Mouse (Mus musculus) gastrocnemius, adult 8-10 months (tissue): ENCODE data around the gene Six2. TPM values are rescaled to one million over a fixed set of nuclear protein-coding genes. Genes with fewer than 3 reads are reported as not detected.
"Not testable (repeated sequence)": the region's sequence is repeated elsewhere in the genome, so short reads cannot be mapped to it uniquely, and the experiment has no call there.

Experiments used
- DNase-seq, 2 experiments: peaks; one replicate each; pipeline ENCODE4 v3.0.0; 2022; ENCODE audit warnings: low spot score in 2 of 2
- total RNA-seq, 4 experiments: library from RNA; stranded (reverse); gene quantifications; 2 replicates each; pipeline ENCODE4 v1.2.4; 2022

The Six2 gene
- total RNA-seq, 4 experiments from 2014 or later = 24.2 to 32.0 (median 27.8) TPM

GRCm38 (mm10) chr17:85690323-85690968 is 2.4 kb upstream of the Six2 start:
- DNase-seq = no peak

DNA sequence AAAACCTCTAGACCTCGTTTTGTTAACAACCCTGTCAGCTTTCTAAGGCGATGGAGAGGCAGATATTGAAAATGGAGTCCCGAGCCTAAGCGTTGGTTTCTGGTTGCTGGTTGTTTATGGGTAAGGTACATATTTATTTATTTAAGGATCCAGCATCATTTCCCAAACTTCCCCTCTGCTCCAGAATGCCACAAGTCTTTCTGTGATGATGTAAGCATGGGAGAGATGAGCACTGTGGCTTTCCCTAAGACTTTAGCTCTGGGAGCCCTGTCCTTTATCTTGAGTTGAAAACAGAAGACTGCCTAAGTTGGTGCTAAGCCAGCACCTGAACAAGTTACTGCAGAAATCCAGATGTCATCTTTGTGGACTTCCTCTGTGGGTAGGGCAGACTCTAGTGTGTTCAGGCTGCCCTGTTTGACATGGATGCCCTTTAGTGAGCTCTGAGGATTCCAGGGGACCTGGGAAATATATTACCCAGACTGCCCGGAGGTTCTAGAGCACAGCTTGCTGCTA is 1.8 kb upstream of the Six2 start:
- no peak for DNase-seq

GRCm38 (mm10) chr17:85688911-85689806 is 1.1 kb upstream of the Six2 start:
- DNase-seq = peak; percentile 22 to 52

DNA sequence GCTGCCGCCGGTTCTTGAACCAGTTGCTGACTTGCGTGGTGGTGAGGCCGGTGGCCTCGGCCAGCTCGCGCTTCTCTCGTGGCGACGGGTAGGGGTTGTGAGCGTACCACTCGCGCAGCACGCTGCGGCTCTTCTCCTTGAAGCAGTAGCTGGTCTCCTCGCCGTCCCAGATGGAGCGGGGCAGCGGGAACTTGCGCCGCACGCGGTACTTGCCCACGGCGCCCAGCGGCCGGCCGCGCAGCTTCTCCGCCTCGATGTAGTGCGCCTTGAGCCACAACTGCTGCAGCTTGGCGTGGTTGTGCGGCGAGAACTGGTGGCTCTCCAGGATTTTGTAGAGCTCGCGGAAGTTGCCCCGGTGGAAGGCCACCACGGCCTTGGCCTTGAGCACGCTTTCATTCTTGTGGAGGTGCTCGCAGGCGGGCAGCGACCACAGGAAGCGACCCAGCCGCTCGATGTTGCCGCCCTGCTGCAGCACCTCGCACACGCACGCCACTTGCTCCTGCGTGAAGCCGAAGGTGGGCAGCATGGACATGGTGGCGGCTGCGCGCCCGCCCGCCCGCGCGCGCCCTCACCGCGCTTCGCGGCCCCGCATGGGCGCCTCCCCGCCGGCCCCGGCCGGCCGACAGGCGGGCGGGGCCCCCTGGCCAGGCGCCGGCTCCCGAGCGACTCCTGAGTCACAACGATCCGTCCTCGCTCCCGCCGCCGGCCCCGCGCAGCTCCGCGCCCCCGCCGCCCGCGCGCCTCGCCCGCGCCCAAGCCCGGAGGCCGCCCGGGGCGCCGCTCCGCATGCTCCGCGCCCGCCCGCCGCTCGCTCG is 446 bp downstream of the Six2 start:
- no peak for DNase-seq

GRCm38 (mm10) chr17:85686476-85687420 is 1.3 kb downstream of the Six2 start:
- DNase-seq = no peak

DNA sequence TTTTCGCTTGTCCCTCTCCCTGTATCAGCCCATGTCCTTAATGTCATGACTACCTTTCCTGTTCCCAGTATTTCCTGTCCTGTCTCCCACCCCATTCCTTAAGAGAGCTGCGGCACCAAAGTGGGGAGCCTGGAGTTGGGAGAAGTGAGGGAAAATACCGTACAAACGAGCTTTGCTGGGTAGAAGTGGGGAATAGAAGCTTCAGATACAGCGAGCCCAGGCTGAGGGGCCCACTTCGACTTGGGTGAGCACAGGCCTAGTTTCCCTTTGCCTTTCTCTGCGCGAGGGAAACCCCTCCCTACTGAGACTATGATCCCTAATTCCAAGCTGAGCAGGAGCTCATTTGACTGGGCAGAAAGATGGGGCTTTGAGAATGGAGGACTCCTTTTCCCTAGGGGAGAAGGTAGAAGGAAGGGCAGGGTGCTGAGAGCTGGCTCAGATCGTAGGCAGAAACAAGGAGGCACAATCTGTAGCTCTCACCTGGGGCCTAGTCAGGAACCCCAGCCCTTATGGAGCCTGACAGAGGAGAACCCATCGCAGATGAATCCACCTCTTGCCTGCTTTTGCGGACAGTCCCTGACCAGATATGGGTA is 2.3 kb downstream of the Six2 start:
- no peak for DNase-seq

DNA sequence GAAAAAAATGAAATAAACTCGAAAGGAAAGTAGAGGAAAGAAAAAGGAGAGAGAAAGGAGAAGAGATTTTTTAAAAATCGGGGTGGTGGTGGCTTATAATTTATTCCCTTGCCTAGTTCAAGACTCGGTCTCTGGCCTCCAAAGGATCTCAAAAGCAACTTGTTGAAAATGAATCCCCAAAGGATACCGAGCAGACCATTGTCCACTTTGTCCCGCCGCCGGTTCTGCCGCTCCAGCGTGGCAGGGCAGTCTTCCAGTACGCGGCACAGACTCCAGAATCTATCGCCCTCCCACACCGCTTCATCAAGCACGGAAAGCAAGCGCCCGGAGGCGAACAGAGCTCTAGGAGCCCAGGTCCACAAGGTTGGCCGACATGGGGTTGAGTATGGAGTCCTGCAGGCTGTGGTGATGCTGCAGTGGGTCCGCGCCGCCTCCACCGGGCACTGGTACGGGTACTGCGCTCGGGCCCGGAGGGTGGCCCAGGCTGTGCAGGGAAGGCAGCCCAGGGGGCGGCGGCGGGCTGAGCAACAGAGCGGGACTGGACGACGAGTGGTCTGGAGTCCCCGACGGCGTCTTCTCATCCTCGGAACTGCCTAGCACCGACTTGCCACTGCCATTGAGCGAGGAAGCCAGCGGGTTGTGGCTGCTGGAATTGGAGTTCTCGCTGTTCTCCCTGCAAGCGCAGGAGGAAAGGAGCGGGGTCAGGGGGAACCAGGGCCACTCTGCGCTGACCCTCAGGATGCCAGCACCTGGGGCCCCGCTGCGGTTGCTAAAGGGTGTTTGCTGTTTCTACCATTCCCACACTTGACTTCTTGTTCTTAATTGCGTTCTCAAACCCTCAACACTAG is 3.0 kb downstream of the Six2 start:
- DNase-seq = no peak

DNA sequence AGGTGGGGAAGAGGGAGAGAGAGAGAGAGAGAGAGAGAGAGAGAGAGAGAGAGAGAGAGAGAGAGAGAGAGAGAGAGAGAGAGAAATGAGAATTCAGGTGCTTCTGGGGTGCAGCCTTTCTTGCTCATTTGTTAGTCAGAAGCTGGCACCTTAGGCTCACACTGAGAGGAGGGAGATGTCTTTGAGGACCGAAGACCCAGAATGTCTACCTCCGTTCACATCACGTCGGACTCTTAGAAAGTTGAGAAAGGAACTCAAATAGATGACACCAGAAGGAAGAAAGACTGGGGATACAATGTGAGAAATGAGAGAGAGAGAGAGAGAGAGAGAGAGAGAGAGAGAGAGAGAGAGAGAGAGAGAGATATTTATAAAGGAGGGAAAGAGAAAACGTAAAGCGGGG is 3.6 kb downstream of the Six2 start:
- not testable (repeated sequence) for DNase-seq

DNA sequence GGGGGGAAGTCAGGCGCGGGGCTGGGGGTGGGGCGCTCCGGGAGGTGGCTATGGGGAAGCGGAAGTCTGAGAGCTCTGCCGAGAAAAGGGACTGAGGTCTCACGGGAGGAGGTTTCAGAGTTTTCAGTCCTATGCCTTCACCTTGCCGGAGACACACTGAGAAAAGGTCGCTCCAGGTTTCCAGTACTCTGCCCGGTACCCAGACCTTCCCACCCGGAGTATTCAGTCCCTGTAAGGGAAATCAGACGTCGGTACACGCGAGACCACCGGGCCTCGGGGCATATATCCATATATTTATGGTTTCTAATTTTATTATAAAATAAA is 4.1 kb downstream of the Six2 start:
- DNase-seq = no peak

GRCm38 (mm10) chr17:85683111-85683983 is 4.7 kb downstream of the Six2 start:
- no peak for DNase-seq

DNA sequence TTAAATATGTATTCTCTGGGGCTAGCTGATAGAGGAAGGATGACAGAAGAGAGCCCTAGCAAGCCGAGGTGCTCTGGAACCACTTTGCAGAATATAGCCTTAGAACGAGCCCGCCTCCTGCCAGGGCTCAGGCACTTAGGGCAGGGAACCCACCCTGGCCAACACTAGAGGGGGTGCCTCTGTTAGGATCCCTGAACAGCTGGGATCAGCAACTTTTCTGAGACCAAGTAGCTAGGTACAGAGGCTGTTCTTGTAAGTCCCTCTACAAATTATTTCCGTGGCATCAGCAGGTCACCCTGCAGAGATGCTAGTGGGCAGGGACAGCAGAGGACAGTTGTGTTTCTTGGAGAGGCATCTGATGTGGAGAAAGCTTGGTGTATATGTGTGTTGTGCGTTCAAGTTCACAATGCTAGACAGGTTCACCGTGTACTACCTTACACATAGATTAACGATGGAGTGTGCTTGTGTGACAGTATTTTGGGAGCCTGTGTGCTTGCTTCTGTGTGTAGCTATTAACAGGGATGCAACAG is 5.8 kb downstream of the Six2 start:
- DNase-seq = no peak

DNA sequence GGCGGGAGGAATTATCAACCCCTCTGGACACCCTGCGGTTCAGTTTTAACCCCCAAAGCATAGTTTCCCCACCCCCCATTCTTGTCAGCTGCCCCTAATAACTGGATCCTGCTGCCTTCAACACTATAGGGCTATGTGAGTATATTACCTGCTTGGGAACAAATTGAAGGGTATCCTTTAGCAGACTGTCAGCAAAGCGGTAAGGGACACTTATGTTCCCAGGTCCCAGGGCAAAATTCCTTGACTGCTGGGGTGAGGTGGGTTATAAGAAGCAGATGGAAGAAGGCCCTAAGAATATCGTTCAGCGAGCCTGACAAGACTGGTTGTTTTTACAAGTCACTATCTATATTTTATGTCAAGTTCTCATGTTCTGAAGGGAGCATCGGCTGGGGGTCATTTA is 6.3 kb downstream of the Six2 start:
- DNase-seq = no peak

DNA sequence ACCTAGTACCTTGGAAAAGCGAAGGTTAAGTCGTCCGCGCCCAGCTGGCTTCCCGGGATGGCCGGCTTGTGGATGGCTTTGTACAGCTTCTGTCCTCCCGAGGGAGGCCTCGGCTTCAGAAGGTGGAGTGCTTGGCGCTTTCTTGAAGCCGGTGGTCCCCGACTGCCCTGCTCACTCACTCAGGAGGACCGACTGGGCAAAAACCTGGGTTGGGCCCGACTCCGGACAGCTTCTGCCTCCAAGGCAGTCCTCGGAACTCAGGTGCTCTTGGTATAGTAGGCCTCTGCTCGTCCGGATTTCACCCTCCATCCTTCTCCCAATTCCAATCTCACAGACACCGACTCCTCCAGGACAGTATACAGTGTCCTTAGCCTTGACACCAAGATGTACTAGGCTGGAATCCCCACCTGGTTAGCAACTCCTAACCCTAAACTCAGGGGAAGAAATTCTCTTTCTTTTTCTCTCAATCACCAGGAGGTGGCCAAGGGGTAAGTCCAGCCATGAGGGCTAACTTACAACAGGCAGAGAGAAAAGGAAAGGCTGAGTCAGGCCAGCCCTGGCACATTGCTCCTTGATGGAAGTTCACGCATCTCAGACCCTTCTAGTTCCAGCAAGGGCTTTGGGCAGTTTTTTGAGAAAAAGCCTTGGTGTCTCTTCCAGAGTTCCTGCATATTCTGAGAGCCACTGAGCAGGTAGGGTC is 7.1 kb downstream of the Six2 start:
- no peak for DNase-seq

- DNase-seq = no peak
Measured at GRCm38 (mm10) chr17:85680116-85680850, 7.8 kb downstream of the Six2 start.

DNA sequence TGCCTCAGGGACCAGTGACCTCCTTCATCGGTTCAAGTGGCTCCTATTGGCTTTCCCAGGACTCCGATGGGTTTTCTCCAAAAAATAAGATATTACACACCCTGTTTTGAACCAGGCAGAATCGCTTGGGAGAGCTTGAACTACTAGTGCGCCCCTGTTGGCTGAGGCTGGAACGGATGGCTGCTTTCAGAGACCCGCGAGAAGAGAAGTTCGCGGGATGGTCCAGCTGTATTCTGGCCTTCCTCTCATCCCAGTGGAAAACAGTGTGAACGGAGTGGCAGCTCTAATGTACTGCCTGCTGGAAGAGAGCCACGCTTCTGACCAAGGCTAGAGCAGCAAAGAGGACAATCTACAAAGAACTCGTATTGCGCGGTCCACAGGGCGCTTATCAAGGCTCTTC is 8.4 kb downstream of the Six2 start:
- no peak for DNase-seq

DNA sequence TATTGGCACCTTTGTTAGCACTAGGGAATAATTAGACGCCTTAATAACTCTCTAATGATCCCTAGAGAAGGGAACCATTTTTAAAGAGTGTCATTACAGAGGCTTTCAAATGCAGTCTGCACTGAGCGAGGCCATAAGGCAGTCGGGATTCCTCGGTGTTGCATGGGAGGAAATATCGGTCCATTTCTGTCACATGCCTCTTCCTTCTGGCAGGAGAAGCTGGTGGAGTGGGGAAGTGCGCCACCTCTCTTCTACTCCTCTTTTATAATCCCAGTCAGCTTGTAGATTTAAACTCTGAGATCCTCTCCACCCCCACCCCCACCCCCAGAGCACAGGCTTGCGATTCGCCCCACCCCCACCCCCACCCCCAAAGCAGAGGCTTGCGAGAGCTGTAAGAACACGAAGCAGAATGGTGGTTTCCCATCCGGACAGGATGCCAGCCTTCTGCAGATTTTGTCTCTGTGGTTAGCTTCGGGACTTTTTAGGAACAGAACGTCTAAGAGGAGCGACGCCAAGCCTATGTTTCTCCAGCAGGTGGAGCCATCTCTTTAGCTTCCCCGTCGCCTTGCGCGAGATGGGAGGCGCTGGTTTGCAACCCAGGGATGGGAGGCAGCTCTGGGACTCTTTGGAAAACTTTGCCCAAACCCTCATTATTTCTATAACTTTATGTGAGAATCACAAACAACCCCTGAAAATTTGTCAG is 23.3 kb downstream of the Six2 start:
- DNase-seq = peak; percentile 25 to 47
